Mouse (Mus musculus): ENCODE data around the gene Klhdc4. TPM values are rescaled to one million over a fixed set of nuclear protein-coding genes. Genes with fewer than 3 reads are reported as not detected.

The Klhdc4 gene
- total RNA-seq, 2 experiments from 2014 or later = 12.0 to 13.7 TPM

GRCm38 (mm10) chr8:121809524-121810155 is 19.7 kb downstream of the Klhdc4 start:
- DNase-seq = no peak

- no peak for DNase-seq
Measured at GRCm38 (mm10) chr8:121808032-121808431, 21.3 kb downstream of the Klhdc4 start.

DNA sequence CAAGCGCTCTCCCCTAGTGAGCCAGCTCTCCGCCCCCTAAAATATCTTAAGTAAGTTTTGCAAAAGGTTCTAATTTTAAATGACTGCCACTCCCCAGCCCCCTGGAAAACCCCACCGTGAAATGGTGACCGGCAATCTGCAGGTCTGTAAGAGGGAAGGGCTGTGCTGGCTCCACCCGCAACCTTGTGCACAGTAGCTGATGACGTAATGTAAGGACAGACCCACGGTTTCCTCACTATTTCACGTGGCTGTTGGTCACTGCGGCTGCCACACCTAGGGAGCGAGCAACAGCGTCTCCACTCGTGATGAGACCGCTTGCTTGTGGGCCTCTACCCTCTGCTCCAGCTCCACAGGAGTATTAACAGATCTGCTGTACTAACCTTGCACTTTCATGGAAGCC is 23.2 kb downstream of the Klhdc4 start:
- no peak for DNase-seq

DNA sequence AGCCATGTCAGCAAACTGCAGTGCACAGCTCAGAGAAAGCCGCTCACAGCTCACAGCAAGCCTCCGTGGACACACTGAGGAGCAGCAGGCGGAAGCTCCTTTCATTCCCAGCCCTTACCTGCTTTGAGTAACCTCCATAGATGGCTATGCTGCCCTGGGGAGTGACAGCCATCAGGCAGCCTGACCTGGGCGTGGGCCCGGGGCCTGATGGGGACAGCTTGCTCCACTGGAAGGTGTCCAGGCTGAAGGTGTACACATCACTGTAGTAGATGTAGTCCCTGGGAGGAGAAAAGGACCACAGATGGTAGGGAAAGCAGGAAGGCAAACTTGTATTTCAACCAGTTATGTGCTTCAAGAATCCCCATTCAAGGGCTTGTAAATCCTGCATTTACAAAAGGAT is 24.5 kb downstream of the Klhdc4 start:
- no peak for DNase-seq

DNA sequence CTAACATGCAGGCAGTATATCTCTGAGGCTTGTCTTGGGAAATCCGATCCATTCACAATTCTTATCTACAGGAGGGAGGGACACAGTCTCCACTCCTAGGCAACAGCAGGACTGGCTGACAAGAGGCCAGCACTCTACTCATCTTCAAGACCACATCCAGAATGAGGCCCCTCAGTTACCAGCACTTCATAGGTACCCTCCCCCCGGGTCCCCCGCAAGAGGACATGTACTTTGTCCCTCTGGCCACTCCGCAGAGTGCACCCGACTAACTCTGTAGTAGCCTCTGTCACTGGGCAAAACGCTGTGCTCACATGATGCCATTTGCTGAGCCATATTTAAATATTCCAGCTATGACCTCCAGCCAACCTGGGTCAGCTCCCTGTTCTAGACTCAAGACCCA is 31.0 kb downstream of the Klhdc4 start:
- DNase-seq = no peak

GRCm38 (mm10) chr8:121796406-121796805 is 33.0 kb downstream of the Klhdc4 start:
- no peak for DNase-seq

DNA sequence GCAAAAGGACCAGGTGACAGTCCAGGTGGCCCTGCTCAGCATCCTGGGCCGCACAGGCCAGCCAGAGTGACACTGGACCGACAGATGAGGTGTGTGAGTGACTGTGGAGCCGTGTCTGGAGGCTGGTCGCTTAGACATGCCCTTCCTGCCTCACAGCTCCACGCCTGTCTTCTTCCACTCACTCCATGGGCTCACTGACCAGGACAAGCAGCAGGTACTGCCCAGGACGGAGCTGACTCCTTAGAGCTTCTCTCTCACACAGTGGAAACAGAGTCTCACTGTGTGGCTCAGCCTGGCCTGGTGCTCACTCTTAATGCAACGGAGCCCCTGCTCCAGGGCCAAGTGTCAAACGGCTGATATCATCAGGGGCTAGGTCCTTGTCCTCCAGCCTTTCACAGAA is 33.9 kb downstream of the Klhdc4 start:
- no peak for DNase-seq

- no peak for DNase-seq
Measured at GRCm38 (mm10) chr8:121794151-121794550, 35.2 kb downstream of the Klhdc4 start.

GRCm38 (mm10) chr8:121792627-121793026 is 36.7 kb downstream of the Klhdc4 start:
- no peak for DNase-seq

- peak in 1 of 2 experiments; percentile 46 for DNase-seq
Measured at GRCm38 (mm10) chr8:121792159-121792558, 37.2 kb downstream of the Klhdc4 start.

- DNase-seq = no peak
Measured at GRCm38 (mm10) chr8:121788786-121789185, 40.6 kb downstream of the Klhdc4 start.

GRCm38 (mm10) chr8:121786542-121786941 is 42.8 kb downstream of the Klhdc4 start:
- peak; percentile 40 to 56 for DNase-seq

DNA sequence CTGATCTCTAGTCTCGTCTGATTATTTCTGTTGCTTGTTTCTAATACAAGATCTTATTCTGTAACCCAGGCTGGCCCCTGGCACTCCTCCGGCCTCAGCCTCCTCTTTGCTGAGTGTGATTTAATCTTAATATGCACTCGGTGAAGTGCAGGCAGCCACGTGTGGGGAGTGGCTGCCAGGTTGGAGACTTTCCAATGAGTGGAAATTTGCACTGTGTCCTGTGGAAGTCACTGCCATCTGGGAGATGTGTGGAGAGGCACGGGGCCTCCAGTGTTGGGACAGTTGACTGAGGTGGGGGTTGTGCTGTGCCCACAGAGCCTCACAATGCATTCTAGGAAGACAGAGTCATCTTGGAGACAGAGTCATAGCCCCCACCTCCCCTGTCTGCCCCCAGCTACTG is 46.9 kb downstream of the Klhdc4 start:
- DNase-seq = no peak

- no peak for DNase-seq
Measured at GRCm38 (mm10) chr8:121773876-121774275, 55.5 kb downstream of the Klhdc4 start.

DNA sequence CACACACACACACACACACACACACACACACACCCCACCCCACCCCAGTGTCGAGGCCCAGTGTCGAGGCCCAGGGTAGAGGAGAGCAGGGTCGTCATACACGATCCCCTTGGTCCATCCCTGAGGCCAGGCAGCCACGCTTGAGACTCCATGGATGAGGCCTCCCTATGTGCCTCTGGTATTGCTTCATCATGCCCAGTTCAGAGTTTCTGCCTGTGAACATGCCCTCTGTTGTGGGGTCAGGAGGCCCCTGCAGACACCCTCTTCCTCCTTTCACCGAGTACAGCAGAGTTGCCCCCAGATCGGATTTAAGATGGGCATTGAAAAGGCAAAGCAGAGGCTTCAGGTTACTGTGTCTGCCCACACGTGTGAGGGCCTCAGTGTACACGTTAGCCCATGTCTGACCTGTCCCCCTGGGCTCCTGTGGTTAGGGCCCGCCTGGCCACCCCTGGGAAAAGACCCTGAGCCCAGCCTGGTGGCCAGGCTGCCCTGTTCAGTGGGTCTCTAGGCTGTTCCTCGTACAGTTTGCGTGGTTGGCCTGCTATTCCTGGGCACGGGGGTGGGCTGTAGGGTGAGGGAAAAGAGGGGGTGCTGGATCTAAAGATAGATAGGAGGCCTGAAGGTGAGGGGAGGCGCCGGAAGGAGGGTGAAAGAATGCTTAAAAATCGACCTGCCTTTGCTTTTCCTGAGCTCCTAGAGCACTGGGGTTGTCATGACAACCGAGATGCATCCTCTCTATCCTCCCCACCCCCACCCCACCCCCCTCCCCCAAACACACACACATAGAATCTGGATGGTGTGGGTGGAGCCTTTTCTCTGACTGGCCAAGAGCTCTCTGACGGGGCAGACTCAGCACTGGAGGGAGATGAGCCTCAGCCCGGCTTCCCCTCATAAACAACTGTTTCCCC is 58.3 kb downstream of the Klhdc4 start:
- DNase-seq = no peak

DNA sequence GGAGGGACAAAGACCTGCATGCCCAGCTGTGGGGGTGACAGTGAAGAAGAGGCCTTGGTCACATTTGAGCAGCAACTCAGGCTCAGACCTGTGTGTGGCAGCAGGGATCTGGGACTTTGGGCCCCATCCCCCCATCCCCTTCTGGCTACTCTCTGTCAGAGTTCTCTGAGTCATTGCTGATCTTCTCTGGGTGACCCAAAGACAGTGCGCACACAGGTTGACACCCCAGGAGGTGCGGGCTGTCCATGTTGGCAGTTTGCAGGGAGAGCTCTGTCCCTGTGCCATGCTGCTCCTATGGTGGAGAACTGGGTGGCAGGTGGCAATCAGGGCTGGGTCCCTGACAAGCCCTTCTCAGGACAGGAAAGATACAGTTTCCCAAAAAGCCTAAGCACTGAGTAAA is 59.7 kb downstream of the Klhdc4 start:
- DNase-seq = no peak

GRCm38 (mm10) chr8:121769095-121769494 is 60.3 kb downstream of the Klhdc4 start:
- DNase-seq = no peak

DNA sequence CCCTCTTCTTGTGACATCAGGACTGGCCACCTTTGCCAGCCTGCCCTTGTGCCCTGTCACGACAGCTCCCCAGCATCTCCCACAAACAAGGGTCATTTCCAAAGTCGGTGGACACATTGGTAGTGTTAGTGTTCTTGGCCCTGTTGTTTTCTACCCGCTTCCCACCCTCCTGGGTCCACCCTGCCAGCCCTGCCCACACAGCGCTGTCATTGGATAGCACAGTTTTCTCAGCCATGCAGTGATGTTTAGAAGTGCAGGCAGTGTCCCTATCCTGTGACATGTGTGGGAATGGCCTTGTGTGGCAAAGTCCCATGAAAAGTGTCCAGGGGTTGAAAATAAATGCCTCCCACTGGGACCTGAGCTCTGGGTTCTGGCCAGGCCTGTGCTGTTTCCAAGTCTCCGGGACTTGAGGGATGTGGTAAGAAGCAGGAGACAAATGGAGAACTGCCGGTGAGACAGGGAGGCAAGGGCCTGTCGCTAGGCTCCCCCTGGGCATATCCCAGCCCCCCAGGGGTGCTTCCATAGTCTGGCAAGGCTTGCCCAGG is 63.7 kb downstream of the Klhdc4 start:
- DNase-seq = no peak

- DNase-seq = no peak
Measured at GRCm38 (mm10) chr8:121763700-121764013, 65.7 kb downstream of the Klhdc4 start.

DNA sequence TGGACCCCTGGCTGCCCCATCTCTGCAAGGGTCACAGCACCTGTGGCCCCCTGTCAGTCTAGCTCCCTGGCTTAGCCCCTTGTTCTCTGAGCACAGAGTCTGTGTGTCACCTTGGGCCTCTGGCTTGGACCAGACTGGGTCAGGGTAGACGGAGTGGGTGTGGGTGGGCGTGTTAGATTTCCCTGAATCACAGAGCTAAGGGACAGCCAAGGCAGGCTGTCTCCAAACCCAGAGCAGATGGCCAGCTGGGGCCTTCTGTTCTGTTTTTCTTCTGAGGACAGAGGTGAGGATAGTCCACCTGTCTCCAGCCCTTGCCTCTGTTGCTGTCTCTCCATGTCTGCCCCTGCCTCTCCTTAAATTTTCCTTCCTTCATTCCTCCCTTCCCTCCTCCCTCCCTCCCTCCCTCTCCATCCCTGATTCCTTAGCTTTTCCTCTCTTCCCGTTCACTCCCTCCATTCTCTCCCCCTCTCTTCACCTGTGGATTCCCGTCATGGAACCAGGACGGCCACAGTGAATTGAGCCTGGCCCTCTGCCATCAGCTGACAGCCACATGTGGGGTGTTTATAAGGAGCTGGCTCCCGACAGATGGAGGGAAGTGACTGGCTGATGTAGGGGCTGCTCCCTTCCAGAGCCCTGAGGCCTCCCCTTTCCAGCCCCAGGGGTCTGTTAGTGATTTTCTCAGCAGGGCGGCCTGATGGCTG is 66.2 kb downstream of the Klhdc4 start:
- no peak for DNase-seq

- DNase-seq = peak in 1 of 2 experiments; percentile 39
Measured at GRCm38 (mm10) chr8:121761480-121761879, 67.9 kb downstream of the Klhdc4 start.

GRCm38 (mm10) chr8:121760484-121760883 is 68.9 kb downstream of the Klhdc4 start:
- no peak for DNase-seq

- no peak for DNase-seq
Measured at GRCm38 (mm10) chr8:121758470-121758869, 70.9 kb downstream of the Klhdc4 start.
